Mouse (Mus musculus): ENCODE data around the gene Fam189b. TPM values are rescaled to one million over a fixed set of nuclear protein-coding genes. Genes with fewer than 3 reads are reported as not detected.

Fam189b gene
- total and polyA plus RNA-seq, 3 experiments: 1.1 to 8.4 (median 2.2) TPM

GRCm38 (mm10) chr3:89182531-89183057, 349 bp upstream of the Fam189b start:
- no peak overlapping the region for H3K4me2 ChIP-seq (ENCODE audit: insufficient read depth, low read depth, poor library complexity, severe bottlenecking)
- H3K4me3 ChIP-seq (replicated peaks in 1 of 3; ENCODE audit: low read depth in 2 of 3, low read length in 2 of 3, poor library complexity in 1 of 3): no peak overlapping the region
- dilution Hi-C loops (cut with MboI; ENCODE audit: extremely low pct_ligation_motif_present, extremely low pct_unique_long_range_greater_than_20kb, low sequenced_read_pairs) (no loop called here), in situ Hi-C loops (cut with MboI; ENCODE audit: low pct_ligation_motif_present, low pct_unique_long_range_greater_than_20kb, low sequenced_read_pairs) (no loop called here)
- H3K9ac ChIP-seq (ENCODE audit: insufficient read depth, low read depth): no peak overlapping the region
- H3K9me3 ChIP-seq (replicated peaks; ENCODE audit: low read length): no peaks in the 10 kb centered on the region
- peaks cover 0 to 10% of the 10 kb centered on the region in 2 experiments; a peak in 2 of 4 replicates for H3K4me1 ChIP-seq (ENCODE audit: control insufficient read depth in 1 of 2, insufficient read depth in 2 of 2)
- H3K36me3 ChIP-seq (replicated peaks in 1 of 2; ENCODE audit: control insufficient read depth in 1 of 2, insufficient read depth in 1 of 2, low read length in 1 of 2): peaks cover 64 to 95% of the 10 kb centered on the region in 2 experiments
- no peak for DNase-seq (ENCODE audit: extremely low read depth)
- TF ChIP-seq MAZ (IDR thresholded peaks at IDR 0.05; ENCODE audit: low read depth, low read length) (no peak), TCF12 (IDR thresholded peaks at IDR 0.05; ENCODE audit: low read depth, low read length) (no peak), CHD2 (IDR thresholded peaks at IDR 0.05; ENCODE audit: low read length) (no peak), MXI1 (IDR thresholded peaks at IDR 0.05; ENCODE audit: low read depth, low read length) (no peak), SIN3A (IDR thresholded peaks at IDR 0.05; ENCODE audit: low read length) (no peak), CTCF (conservative IDR thresholded peaks at IDR 0.05 in 1 of 2, IDR thresholded peaks at IDR 0.05 in 1 of 2; ENCODE audit: low read depth in 2 of 2, low read length in 2 of 2) (no peak), IRF4 (IDR thresholded peaks at IDR 0.05; ENCODE audit: low read depth, low read length) (no peak), BHLHE40 (IDR thresholded peaks at IDR 0.05; ENCODE audit: low read depth, low read length) (no peak), E2F4 (IDR thresholded peaks at IDR 0.05; ENCODE audit: insufficient replicate concordance, low read depth, low read length) (no peak), JUN (IDR thresholded peaks at IDR 0.05; ENCODE audit: insufficient read depth, low read depth, low read length) (no peak), JUND (conservative IDR thresholded peaks at IDR 0.05; ENCODE audit: low read depth, low read length) (no peak), MEF2A (IDR thresholded peaks at IDR 0.05; ENCODE audit: borderline replicate concordance, low read depth, low read length) (no peak), ZC3H11A (IDR thresholded peaks at IDR 0.05; ENCODE audit: low read depth, low read length) (no peak)
- H3K27ac ChIP-seq (ENCODE audit: insufficient read depth, low read depth): no peak overlapping the region
- H3K27me3 ChIP-seq (replicated peaks): no peaks in the 10 kb centered on the region
- no peaks in the 10 kb centered on the region for H3K79me2 ChIP-seq (replicated peaks; ENCODE audit: control insufficient read depth, extremely low read depth, insufficient read depth, poor library complexity, severe bottlenecking)

- H3K36me3 ChIP-seq (replicated peaks in 1 of 2; ENCODE audit: control insufficient read depth in 1 of 2, insufficient read depth in 1 of 2, low read length in 1 of 2): peaks cover 60 to 95% of the 10 kb centered on the region in 2 experiments
Measured at GRCm38 (mm10) chr3:89183959-89184315, 994 bp downstream of the Fam189b start.

More at GRCm38 (mm10) chr3:89183959-89184315, 994 bp downstream of the Fam189b start:
- dilution Hi-C loops (cut with MboI; ENCODE audit: extremely low pct_ligation_motif_present, extremely low pct_unique_long_range_greater_than_20kb, low sequenced_read_pairs) (no loop called here), in situ Hi-C loops (cut with MboI; ENCODE audit: low pct_ligation_motif_present, low pct_unique_long_range_greater_than_20kb, low sequenced_read_pairs) (no loop called here)
- no peaks in the 10 kb centered on the region for H3K9me3 ChIP-seq (replicated peaks; ENCODE audit: low read length)
- H3K9ac ChIP-seq (ENCODE audit: insufficient read depth, low read depth): no peak overlapping the region
- H3K27me3 ChIP-seq (replicated peaks): no peaks in the 10 kb centered on the region
- H3K79me2 ChIP-seq (replicated peaks; ENCODE audit: control insufficient read depth, extremely low read depth, insufficient read depth, poor library complexity, severe bottlenecking): no peaks in the 10 kb centered on the region
- no peak overlapping the region for H3K27ac ChIP-seq (ENCODE audit: insufficient read depth, low read depth)
- DNase-seq (ENCODE audit: extremely low read depth): no peak
- H3K4me1 ChIP-seq (ENCODE audit: control insufficient read depth in 1 of 2, insufficient read depth in 2 of 2): peaks cover 0 to 3% of the 10 kb centered on the region in 2 experiments; a peak in 2 of 4 replicates
- H3K4me2 ChIP-seq (ENCODE audit: insufficient read depth, low read depth, poor library complexity, severe bottlenecking): no peak overlapping the region
- no peak for TF ChIP-seq ETS1 (conservative IDR thresholded peaks at IDR 0.05; ENCODE audit: low read depth, low read length)
- no peak for TF ChIP-seq MAZ (IDR thresholded peaks at IDR 0.05; ENCODE audit: low read depth, low read length)
- no peak for TF ChIP-seq PAX5 (IDR thresholded peaks at IDR 0.05; ENCODE audit: low read length)
- no peak for TF ChIP-seq SMC3 (IDR thresholded peaks at IDR 0.05; ENCODE audit: low read depth, low read length)
- TF ChIP-seq POLR2AphosphoS2 (IDR thresholded peaks at IDR 0.05; ENCODE audit: low read depth, low read length): no peak
- no peak for TF ChIP-seq CHD2 (IDR thresholded peaks at IDR 0.05; ENCODE audit: low read length)
- no peak for TF ChIP-seq MEF2A (IDR thresholded peaks at IDR 0.05; ENCODE audit: borderline replicate concordance, low read depth, low read length)
- no peak for TF ChIP-seq TCF12 (IDR thresholded peaks at IDR 0.05; ENCODE audit: low read depth, low read length)
- TF ChIP-seq SIN3A (IDR thresholded peaks at IDR 0.05; ENCODE audit: low read length): no peak
- no peak for TF ChIP-seq MAFK (IDR thresholded peaks at IDR 0.05; ENCODE audit: insufficient replicate concordance, low read length)
- H3K4me3 ChIP-seq (replicated peaks in 1 of 3; ENCODE audit: low read depth in 2 of 3, low read length in 2 of 3, poor library complexity in 1 of 3): no peak overlapping the region
